Mouse (Mus musculus): ENCODE results near the gene Hivep1. TPM values are rescaled to one million over a fixed set of nuclear protein-coding genes. Genes with fewer than 3 reads are reported as not detected.

The Hivep1 gene
- total RNA-seq (2021), result 10 to 100 TPM; 54.3 to 72.7 TPM

- peak; percentile 49 to 68 for DNase-seq (ENCODE audit: low spot score in 2 of 2)
- intact Hi-C loops (cut with DNase I), result loop anchor here (1.0 to 5.0 kb wide), 5 partner anchors 49 to 303 kb away; partner anchors contain the start of gene Edn1
These were observed at the start of gene Hivep1 for GRCm38 (mm10) chr13:42051961-42052695. Hivep1 (plus strand) TSS chr13:42052021.

- DNase-seq (ENCODE audit: low spot score in 2 of 2), result no peak
- intact Hi-C loops (cut with DNase I), result no loop called here
These were observed 36.3 kb upstream of the Hivep1 start for GRCm38 (mm10) chr13:42015484-42016045.

- DNase-seq (ENCODE audit: low spot score in 2 of 2), result no peak
- intact Hi-C loops (cut with DNase I), result no loop called here
These were observed 35.6 kb upstream of the Hivep1 start for GRCm38 (mm10) chr13:42016218-42016617.

GRCm38 (mm10) chr13:42018356-42018755, 33.5 kb upstream of the Hivep1 start:
- no peak for DNase-seq (ENCODE audit: low spot score in 2 of 2)
- intact Hi-C loops (cut with DNase I), result no loop called here

GRCm38 (mm10) chr13:42041203-42041602, 10.6 kb upstream of the Hivep1 start:
- no peak for DNase-seq (ENCODE audit: low spot score in 2 of 2)
- intact Hi-C loops (cut with DNase I), result no loop called here

GRCm38 (mm10) chr13:42043431-42043830, 8.4 kb upstream of the Hivep1 start:
- no peak for DNase-seq (ENCODE audit: low spot score in 2 of 2)
- intact Hi-C loops (cut with DNase I), result no loop called here

- intact Hi-C loops (cut with DNase I), result loop anchor here (2.0 kb wide), 1 partner anchor 340 kb away; no protein-coding TSS in a partner anchor
- peak; percentile 50 to 52 for DNase-seq (ENCODE audit: low spot score in 2 of 2)
These were observed 2.6 kb upstream of the Hivep1 start for GRCm38 (mm10) chr13:42048991-42049773.

GRCm38 (mm10) chr13:42049774-42050125, 2.1 kb upstream of the Hivep1 start:
- no peak for DNase-seq (ENCODE audit: low spot score in 2 of 2)
- intact Hi-C loops (cut with DNase I), result loop anchor here (2.0 to 5.0 kb wide), 3 partner anchors 147 to 341 kb away; partner anchors contain the start of gene Edn1

- intact Hi-C loops (cut with DNase I), result loop anchor here (5.0 kb wide), 2 partner anchors 148 to 252 kb away; partner anchors contain the start of gene Edn1
- no peak for DNase-seq (ENCODE audit: low spot score in 2 of 2)
These were observed 1.7 kb upstream of the Hivep1 start for GRCm38 (mm10) chr13:42050160-42050559.

- DNase-seq (ENCODE audit: low spot score in 2 of 2), result peak in 1 of 2 experiments; percentile 35
- intact Hi-C loops (cut with DNase I), result loop anchor here (5.0 kb wide), 2 partner anchors 149 to 251 kb away; partner anchors contain the start of gene Edn1
These were observed 980 bp upstream of the Hivep1 start for GRCm38 (mm10) chr13:42050880-42051201.

- intact Hi-C loops (cut with DNase I), result loop anchor here (5.0 kb wide), 2 partner anchors 149 to 251 kb away; partner anchors contain the start of gene Edn1
- DNase-seq (ENCODE audit: low spot score in 2 of 2), result peak; percentile 85 to 95
These were observed 467 bp upstream of the Hivep1 start for GRCm38 (mm10) chr13:42051202-42051906.

- intact Hi-C loops (cut with DNase I), result loop anchor here (1.0 to 5.0 kb wide), 5 partner anchors 48 to 304 kb away; partner anchors contain the start of gene Edn1
These were observed 1.1 kb downstream of the Hivep1 start for GRCm38 (mm10) chr13:42052696-42053541.

GRCm38 (mm10) chr13:42053656-42054055, 1.8 kb downstream of the Hivep1 start:
- intact Hi-C loops (cut with DNase I), result loop anchor here (2.0 to 5.0 kb wide), 4 partner anchors 47 to 249 kb away; partner anchors contain the start of gene Edn1

More at GRCm38 (mm10) chr13:42052696-42053541, 1.1 kb downstream of the Hivep1 start:
- DNase-seq (ENCODE audit: low spot score in 2 of 2), result peak; percentile 66 to 84

GRCm38 (mm10) chr13:42054138-42054537, 2.3 kb downstream of the Hivep1 start:
- intact Hi-C loops (cut with DNase I), result loop anchor here (5.0 kb wide), 2 partner anchors 152 to 248 kb away; partner anchors contain the start of gene Edn1
- DNase-seq (ENCODE audit: low spot score in 2 of 2), result no peak

More at GRCm38 (mm10) chr13:42053656-42054055, 1.8 kb downstream of the Hivep1 start:
- DNase-seq (ENCODE audit: low spot score in 2 of 2), result no peak

GRCm38 (mm10) chr13:42056712-42057332, 5.0 kb downstream of the Hivep1 start:
- no peak for DNase-seq (ENCODE audit: low spot score in 2 of 2)
- intact Hi-C loops (cut with DNase I), result no loop called here

GRCm38 (mm10) chr13:42060846-42061630, 9.2 kb downstream of the Hivep1 start:
- no peak for DNase-seq (ENCODE audit: low spot score in 2 of 2)
- intact Hi-C loops (cut with DNase I), result no loop called here

GRCm38 (mm10) chr13:42064257-42064656, 12.4 kb downstream of the Hivep1 start:
- intact Hi-C loops (cut with DNase I), result no loop called here

More at GRCm38 (mm10) chr13:42064257-42064656, 12.4 kb downstream of the Hivep1 start:
- DNase-seq (ENCODE audit: low spot score in 2 of 2), result no peak

Data from left cerebral cortex, postnatal 25 days (tissue).